Mouse (Mus musculus): ENCODE data around the gene Galnt12.

DNA sequence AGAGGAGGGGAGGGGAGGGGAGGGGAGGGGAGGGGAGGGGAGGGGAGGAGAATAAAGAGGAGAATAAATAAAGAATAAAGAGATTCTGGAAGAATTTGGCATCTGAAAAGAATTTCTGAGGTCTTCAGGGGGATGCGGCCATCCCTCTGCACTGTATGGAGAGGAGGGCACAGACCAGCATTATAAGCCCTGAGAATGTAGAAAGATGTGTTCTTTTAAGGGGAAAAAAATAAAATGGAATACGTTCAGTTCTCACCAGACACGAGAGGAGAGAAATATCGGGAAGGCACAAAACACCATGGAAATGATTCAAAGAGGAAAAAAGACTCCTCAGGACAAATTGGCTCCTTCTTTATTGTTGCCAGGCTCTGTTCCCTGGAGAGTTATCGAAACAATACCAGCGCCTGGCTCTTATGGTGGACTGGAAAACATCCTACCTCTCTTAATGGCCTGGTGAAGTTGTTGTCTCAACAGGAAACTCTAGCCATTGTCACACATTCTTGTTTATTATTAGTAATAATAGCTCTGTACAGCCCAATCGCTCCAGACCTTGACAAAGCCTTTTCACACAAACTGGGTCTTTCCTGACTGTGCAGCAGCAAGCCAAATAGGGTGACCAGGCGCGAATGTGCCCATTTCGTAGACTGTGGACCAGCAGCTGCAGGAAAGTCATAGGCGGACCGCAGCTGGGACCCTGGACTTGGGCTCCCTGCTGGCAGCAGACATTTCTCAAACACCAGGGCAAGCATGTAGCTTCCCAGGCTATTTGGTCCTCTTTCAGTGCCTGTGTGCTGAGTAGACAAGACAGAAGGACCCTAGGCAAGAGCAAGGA, 70.3 kb downstream of the Galnt12 start:
- TF ChIP-seq EP300 (optimal IDR thresholded peaks at IDR 0.05), result no peak
- TF ChIP-seq CTCF (IDR thresholded peaks at IDR 0.05; ENCODE audit: low read depth), result no peak

All from stomach, postnatal 0 days (tissue).